Mouse (Mus musculus) ovary, postnatal 36 days (tissue): ENCODE measurements around the gene Gm49673.
"Not testable (repeated sequence)": the region's sequence is repeated elsewhere in the genome, so short reads cannot be mapped to it uniquely, and the experiment has no call there.

Experiments
- DNase-seq: peaks from one replicate; pipeline ENCODE4 v3.0.0; 2022; ENCODE audit warnings: low spot score, mixed read lengths

The Gm49673 gene

DNA sequence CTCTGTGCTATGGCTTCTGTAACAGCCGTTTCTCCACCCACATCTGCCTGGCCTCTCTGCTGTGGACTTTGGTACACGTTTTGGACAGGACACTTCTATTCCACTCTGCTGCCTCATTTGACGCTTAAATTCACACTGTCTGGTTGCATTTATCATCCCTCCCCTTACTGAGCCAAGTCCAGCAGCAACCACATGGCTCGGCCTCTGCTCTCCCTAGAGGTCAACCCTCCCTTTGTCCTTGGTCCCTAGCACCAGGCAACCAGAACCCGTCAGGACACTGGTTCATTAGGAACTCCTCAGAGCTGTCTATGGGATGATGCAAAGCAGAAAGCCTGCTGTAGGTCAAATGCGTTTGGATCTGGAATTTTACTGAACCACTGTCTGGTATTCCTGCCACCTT, 16.7 kb downstream of the Gm49673 start:
- not testable (repeated sequence) for DNase-seq

DNA sequence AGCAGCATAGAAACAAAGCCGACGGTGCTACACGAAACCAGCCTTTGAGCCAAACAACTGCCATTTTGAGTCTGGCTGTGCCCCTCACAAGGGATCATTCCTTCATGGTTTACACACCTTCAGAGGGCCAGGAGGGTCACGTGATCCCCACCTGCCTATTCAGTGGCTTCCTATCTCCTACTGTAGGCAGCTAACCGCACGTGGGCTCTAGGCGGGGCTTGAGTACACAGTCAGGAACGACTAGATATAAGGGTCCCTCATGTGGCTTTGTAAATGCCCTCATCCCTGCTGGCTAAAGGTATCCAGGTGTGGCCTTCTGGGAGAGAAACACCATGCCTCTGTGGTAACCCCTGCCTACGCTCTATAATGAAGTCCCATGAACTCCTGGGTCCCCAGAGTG, 18.0 kb downstream of the Gm49673 start:
- not testable (repeated sequence) for DNase-seq

GRCm38 (mm10) chr17:8128326-8128993, 19.1 kb downstream of the Gm49673 start:
- DNase-seq: not testable (repeated sequence)

- DNase-seq: not testable (repeated sequence)
Observed at GRCm38 (mm10) chr17:8124586-8124985, 23.0 kb downstream of the Gm49673 start.

DNA sequence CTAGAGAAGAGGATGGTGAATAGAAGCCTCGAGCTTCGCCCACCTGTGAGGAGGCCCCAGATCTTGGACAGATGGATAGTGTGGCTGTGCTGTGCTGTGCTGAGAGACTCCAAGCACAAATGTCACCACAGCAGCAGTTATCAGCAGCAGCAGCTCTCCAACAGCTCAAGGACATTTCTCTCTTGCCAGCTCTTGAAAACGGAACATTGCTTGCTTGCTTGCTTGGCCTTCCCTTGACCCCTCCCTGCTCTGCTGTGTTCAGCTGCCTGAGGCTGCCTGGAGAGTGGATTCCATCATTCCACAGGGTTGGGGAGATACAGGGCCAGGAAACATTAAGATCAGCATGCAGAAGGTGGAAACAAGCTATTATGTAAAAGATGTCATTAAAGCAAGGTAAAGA, 24.6 kb downstream of the Gm49673 start:
- DNase-seq: not testable (repeated sequence)

GRCm38 (mm10) chr17:8116928-8117327, 30.7 kb downstream of the Gm49673 start:
- DNase-seq: not testable (repeated sequence)

GRCm38 (mm10) chr17:8116378-8116777, 31.2 kb downstream of the Gm49673 start:
- DNase-seq: not testable (repeated sequence)

DNA sequence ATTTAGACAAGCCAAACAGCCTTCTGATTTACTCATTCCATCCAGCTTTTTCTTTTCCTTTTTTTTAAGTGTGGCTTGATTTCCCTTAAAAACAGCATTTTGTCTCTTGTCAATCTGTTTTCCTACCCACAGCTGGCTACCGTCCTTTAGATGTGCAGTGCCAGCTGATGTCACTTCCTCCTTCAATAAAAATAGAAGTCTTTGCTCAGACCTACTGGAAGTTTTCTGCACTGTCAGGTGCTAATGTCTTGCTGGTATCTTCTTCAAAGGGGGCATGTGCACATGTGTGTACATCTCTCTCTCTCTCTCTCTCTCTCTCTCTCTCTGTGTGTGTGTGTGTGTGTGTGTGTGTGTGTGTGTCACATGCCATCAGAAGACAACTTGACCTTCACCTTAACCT, 35.4 kb downstream of the Gm49673 start:
- not testable (repeated sequence) for DNase-seq

DNA sequence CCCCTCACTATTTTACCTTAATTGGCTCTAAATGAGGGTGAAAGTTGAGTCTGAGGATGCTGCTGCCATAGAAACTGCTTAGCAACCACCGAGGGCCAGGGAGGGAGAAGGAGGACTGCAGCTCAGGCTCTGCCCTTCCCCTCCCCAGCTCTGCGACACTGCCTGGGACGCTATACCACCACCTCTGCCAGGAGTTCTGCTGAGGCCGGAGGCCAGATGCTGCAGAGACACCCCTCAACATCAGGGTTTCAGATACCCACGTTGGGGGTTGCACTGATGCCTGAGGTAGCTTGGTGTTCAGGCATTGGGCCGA, 46.3 kb downstream of the Gm49673 start:
- not testable (repeated sequence) for DNase-seq

DNA sequence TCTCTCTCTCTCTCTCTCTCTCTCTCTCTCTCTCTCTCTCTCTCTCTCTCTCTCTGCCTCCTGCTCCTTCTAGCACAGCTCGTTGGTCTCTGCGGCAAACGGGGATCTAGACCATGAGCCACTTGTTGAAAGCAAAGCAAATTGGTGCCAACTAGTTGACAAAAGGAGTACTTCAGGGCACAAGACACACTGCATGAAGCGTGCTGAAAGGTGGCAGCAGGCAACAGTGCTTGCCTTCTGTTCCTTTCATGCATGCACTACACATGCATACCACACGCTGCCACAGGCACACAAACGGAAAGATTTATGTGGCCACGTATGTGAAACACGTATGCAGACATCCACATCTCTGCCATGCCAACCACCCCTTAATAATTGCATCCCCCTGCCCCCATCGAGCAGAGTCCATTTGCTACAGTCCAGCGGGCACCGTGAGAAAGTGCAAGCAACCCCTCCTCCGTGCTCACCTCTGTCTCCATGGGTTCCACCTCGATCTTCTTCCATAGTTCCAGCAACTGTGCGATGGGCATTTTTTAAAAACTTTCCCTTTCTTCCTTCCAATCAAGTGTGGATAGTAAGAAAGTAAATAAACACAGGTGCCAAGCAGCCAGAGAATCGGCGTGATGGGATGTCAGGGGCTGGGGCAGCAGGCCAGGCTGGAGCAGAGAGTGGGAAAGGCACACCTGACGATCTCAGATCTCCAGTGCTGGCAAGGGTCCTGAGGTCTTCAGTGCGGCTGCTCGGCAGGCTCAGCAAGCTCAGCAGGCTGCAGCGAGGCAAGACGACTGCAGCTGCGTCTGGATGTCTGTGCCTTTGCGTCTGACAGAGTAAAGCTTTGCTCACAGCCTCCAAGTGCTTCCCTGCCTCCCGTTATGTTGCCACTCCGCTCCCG, 46.9 kb downstream of the Gm49673 start:
- not testable (repeated sequence) for DNase-seq

DNA sequence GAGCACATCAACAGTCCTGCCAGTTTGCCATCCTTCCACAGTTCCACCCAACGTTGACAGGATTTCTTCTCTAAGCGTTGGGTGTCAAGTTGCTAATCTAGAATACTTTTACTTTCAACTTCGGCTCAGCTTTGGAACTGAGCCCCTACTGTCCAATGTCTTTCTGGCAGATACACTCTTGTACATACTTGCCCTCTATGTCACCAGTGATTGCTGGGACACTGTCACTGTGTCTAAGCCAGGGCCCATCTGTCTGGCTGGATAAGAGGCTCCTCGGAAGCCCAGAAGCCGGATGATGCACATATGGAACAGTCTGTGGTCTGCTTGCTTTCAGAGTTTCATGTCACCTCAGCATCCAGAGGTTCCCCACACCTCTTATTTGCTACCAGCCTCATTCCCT, 51.4 kb downstream of the Gm49673 start:
- DNase-seq: not testable (repeated sequence)

DNA sequence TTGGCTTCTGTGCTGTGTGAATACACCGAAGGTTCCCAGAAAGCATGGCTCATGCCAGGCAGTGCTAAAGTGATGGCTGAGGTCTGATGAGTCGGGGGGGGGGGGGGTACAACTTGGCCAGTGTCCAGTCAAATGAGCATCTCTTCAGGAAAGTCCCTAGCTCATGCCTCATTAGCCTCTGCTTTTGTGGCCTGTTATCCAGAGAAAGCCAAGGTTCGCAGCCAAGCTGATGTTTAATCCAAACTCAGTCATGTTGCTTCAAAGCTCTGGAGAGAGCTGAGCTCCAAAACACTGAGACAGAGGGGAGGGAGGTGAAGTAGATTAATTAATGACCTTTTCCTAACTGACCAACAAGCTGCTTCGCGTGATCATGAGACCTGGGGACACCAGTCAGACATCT, 51.9 kb downstream of the Gm49673 start:
- DNase-seq: not testable (repeated sequence)

- not testable (repeated sequence) for DNase-seq
Observed at GRCm38 (mm10) chr17:8092537-8093526, 54.8 kb downstream of the Gm49673 start.

GRCm38 (mm10) chr17:8091320-8091719, 56.3 kb downstream of the Gm49673 start:
- DNase-seq: not testable (repeated sequence)

DNA sequence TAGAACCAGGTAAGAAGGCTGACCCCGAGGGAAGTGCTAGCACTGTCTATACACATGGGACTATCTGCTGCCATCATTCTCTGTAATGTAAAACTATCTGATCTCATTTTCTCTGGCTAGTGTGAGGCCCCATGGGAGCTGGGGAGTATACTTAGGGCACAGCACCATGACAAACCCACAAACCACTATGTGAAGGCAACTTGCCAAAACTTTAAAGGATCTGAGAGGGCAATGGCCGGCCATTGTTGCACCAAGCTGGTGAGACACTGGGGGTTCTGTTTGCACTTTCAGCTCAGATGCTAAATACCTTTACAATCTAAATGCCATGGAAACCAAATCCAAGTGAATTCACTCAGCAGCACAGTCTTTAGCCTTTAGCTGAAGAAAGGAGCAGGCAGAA, 77.7 kb downstream of the Gm49673 start:
- not testable (repeated sequence) for DNase-seq

GRCm38 (mm10) chr17:8056637-8057138, 90.9 kb downstream of the Gm49673 start:
- not testable (repeated sequence) for DNase-seq

DNA sequence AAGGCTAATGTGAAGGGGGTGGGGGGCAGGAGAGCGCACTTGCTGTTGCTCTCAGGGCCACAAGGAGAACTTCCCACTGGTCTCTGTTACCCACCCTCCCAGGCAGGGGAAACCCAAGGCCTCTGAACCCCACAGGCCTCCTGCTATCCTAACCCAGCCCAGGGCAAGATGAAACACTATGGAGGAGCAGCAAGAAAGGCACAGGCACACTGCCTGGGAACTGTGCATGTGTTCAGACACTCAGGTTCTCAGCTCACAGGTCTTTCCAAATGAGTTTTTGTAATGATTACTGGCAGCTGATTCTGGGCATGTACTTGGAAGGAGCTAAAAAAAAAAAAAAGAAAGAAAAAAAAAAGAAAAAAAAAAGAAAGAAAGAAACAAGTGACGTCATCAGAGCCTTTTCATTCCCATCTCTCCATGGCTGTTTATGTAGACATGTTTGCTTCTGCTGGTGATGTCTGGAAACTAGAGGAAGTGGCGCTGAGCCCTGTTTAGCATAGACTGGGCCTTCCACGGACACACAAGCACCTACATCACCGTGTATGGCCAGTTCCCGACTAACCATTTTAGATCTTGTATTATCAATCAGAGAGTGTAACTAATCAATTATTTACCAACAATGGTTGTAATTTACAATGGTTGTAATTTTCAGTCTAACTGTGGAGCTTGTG, 91.5 kb downstream of the Gm49673 start:
- not testable (repeated sequence) for DNase-seq

DNA sequence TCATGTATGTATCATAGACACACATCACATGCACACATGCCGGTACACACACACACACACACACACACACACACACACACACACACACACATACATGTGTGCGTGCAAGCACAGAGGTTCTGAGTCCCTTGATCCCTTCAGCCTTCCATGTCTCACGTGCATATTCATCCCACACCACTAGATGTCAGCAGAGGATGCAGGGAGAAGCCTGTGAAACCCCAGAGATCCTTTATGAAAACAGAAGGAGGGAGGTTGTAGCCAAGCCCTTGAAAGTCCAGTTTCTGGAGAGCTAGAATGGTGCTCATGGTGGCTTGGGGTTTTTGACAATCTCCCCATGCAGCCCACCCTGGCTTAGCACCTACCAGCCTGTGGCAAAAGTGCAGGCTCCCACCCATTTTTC, 96.3 kb downstream of the Gm49673 start:
- DNase-seq: peak; percentile 62

DNA sequence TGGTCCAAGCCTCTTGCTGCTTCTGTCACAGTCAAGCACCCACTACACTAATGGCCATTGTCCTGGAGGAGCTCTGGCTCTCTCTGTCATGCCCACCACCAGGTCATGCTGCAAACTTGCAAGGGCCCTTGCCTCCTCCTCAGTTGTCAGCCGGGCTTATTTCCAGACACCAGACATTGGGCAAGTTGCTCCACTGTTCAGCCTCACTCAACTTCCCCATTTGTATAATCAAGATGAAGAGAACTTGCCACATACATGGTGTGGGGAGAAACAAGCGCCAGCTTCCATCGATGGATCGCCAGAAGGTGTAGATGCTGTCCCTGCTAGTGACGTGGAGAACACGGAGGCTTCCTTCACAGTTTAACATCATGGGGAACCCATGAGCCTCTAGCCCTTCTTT, 97.4 kb downstream of the Gm49673 start:
- DNase-seq: not testable (repeated sequence)

DNA sequence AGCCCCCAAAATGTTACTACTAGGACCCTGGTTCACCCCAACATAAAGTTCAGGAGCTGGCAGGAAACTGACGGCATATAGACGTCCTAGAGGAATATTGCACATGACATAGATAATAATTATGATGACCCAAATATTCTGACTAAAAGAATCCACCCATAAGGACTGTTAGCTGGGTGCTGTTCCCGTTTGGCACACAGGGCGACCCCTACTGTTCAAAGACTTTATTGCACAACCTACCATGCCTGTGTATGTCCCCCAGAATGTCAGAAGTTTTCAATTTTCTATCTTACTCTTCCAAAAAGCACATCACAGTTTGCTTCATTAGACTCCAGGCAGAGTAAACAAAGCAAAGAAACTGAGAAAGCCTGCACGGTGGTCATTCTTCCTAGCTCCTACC, 101.4 kb downstream of the Gm49673 start:
- peak; percentile 31 for DNase-seq

DNA sequence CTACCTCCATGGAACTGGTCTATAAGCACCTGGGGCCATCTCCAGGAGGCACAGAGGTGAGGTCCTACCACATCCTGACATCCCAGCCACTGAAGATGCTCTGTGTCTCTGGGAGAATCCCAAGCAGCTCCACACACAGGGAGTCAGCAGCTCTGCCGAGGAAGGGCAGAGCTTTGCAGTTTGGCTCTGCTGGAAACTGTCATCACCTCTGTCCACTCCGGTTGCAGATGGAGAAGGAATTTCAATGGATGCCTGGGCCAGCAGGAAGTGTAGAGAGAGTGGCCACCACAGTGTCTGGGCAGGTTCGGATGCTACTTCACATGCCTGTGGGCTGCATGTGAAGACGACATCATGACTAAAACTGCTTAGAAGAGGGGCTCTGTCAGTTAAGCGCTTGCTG, 106.4 kb downstream of the Gm49673 start:
- DNase-seq: not testable (repeated sequence)
